Mouse (Mus musculus) stomach, postnatal 0 days (tissue): ENCODE data around the gene Csnk1e.

Source experiments
- CTCF ChIP-seq: IDR thresholded peaks from 2 replicates; pipeline ENCODE4 v1.5.1; 2016; ENCODE audit warnings: antibody characterized with exemption, low read depth, mild to moderate bottlenecking, moderate library complexity
- EP300 ChIP-seq: optimal IDR thresholded peaks from 2 replicates; pipeline ENCODE3; 2016; ENCODE audit warnings: antibody characterized with exemption

GRCm38 (mm10) chr15:79455106-79455810, at the start of gene Csnk1e:
- TF ChIP-seq CTCF (no peak), EP300 (no peak)
